Mouse (Mus musculus): ENCODE measurements around the gene Rps11. TPM values are rescaled to one million over a fixed set of nuclear protein-coding genes. Genes with fewer than 3 reads are reported as not detected.
"Not testable (repeated sequence)": the region's sequence is repeated elsewhere in the genome, so short reads cannot be mapped to it uniquely, and the experiment has no call there.

Rps11 gene
- polyA plus RNA-seq, 1 experiment from 2014 or later: 808 TPM

- peak within 1 kb of the TSS; percentile 69 for H3K4me2 ChIP-seq
- no peaks in the 10 kb centered on the region for H3K9me3 ChIP-seq (replicated peaks)
- H3K27me3 ChIP-seq: no peaks in the 10 kb centered on the region
- peak within 1 kb of the TSS; percentile 91 for H3K4me3 ChIP-seq
- peaks cover 10% of the 10 kb centered on the region; the same call in 1 of the 2 replicates for H3K36me3 ChIP-seq
- peak; percentile 94 for ATAC-seq (replicated peaks; ENCODE audit: insufficient number of reproducible peaks, insufficient read depth, low FRiP score, low read depth)
- H3K4me1 ChIP-seq (replicated peaks): peaks cover 15% of the 10 kb centered on the region
- H3K9ac ChIP-seq: peak within 1 kb of the TSS; percentile 87
- peak within 1 kb of the TSS; percentile 99 for H3K27ac ChIP-seq
- 3% methylated on average over 69 of the region's 69 CpGs for WGBS
These were observed 30.1 kb upstream of the Rps11 start, which contains the start of the genes Pih1d1 and Aldh16a1 for GRCm38 (mm10) chr7:45154096-45154992. Pih1d1 (plus strand) TSS chr7:45154303. Aldh16a1 (minus strand) TSS chr7:45154584.

GRCm38 (mm10) chr7:45153586-45153985, 29.3 kb upstream of the Rps11 start:
- H3K4me1 ChIP-seq (replicated peaks): peaks cover 15% of the 10 kb centered on the region
- H3K4me3 ChIP-seq: peak overlapping the region; percentile 91
- H3K27me3 ChIP-seq: no peaks in the 10 kb centered on the region
- H3K36me3 ChIP-seq: peaks cover 5% of the 10 kb centered on the region; the same call in 1 of the 2 replicates
- H3K27ac ChIP-seq: peak overlapping the region; percentile 99
- WGBS: 3% methylated on average over 5 of the region's 5 CpGs
- ATAC-seq (replicated peaks; ENCODE audit: insufficient number of reproducible peaks, insufficient read depth, low FRiP score, low read depth): no peak
- H3K9me3 ChIP-seq (replicated peaks): no peaks in the 10 kb centered on the region
- H3K9ac ChIP-seq: peak overlapping the region; percentile 87
- peak overlapping the region; percentile 69 for H3K4me2 ChIP-seq

- H3K4me3 ChIP-seq: peak overlapping the region; percentile 91
- peak overlapping the region; percentile 69; the same call in 1 of the 2 replicates for H3K4me2 ChIP-seq
- H3K36me3 ChIP-seq; H3K27me3 ChIP-seq; H3K9me3 ChIP-seq (replicated peaks); ATAC-seq (replicated peaks; ENCODE audit: insufficient number of reproducible peaks, insufficient read depth, low FRiP score, low read depth); H3K27ac ChIP-seq; H3K9ac ChIP-seq: not testable (repeated sequence)
- WGBS: 92% methylated on average over 2 of the region's 2 CpGs
- peaks cover 21% of the 10 kb centered on the region for H3K4me1 ChIP-seq (replicated peaks)
These were observed 28.8 kb upstream of the Rps11 start for GRCm38 (mm10) chr7:45153052-45153451.

GRCm38 (mm10) chr7:45151303-45151702, 27.1 kb upstream of the Rps11 start:
- Histone ChIP-seq H3K4me1 (replicated peaks) (peaks cover 24% of the 10 kb centered on the region), H3K27ac (peak overlapping the region; percentile 11; the same call in 1 of the 2 replicates), H3K36me3 (no peaks in the 10 kb centered on the region; the same call in 1 of the 2 replicates)

GRCm38 (mm10) chr7:45150321-45150720, 26.1 kb upstream of the Rps11 start:
- Histone ChIP-seq H3K4me3 (no peak overlapping the region), H3K4me1 (replicated peaks) (peaks cover 24% of the 10 kb centered on the region), H3K4me2 (no peak overlapping the region), H3K9ac (no peak overlapping the region), H3K27ac (no peak overlapping the region), H3K27me3 (no peaks in the 10 kb centered on the region), H3K9me3 (replicated peaks) (no peaks in the 10 kb centered on the region), H3K36me3 (peaks cover 4% of the 10 kb centered on the region; the same call in 1 of the 2 replicates)
- ATAC-seq (replicated peaks; ENCODE audit: insufficient number of reproducible peaks, insufficient read depth, low FRiP score, low read depth): no peak
- WGBS: 65% methylated on average over 4 of the region's 4 CpGs

More at GRCm38 (mm10) chr7:45151303-45151702, 27.1 kb upstream of the Rps11 start:
- WGBS: 48% methylated on average over 11 of the region's 11 CpGs
- Histone ChIP-seq H3K27me3 (no peaks in the 10 kb centered on the region), H3K4me2 (no peak overlapping the region), H3K9me3 (replicated peaks) (no peaks in the 10 kb centered on the region), H3K4me3 (no peak overlapping the region), H3K9ac (no peak overlapping the region)
- ATAC-seq (replicated peaks; ENCODE audit: insufficient number of reproducible peaks, insufficient read depth, low FRiP score, low read depth): no peak

GRCm38 (mm10) chr7:45149545-45149944, 25.3 kb upstream of the Rps11 start:
- Histone ChIP-seq H3K9me3 (replicated peaks) (no peaks in the 10 kb centered on the region), H3K4me2 (no peak overlapping the region), H3K27ac (no peak overlapping the region; the same call in 1 of the 2 replicates), H3K27me3 (no peaks in the 10 kb centered on the region), H3K4me3 (no peak overlapping the region), H3K9ac (no peak overlapping the region), H3K4me1 (replicated peaks) (peaks cover 17% of the 10 kb centered on the region), H3K36me3 (peaks cover 10% of the 10 kb centered on the region; the same call in 1 of the 2 replicates)
- WGBS: 72% methylated on average over 6 of the region's 6 CpGs
- no peak for ATAC-seq (replicated peaks; ENCODE audit: insufficient number of reproducible peaks, insufficient read depth, low FRiP score, low read depth)

GRCm38 (mm10) chr7:45148534-45149098, 24.4 kb upstream of the Rps11 start:
- Histone ChIP-seq H3K27me3 (no peaks in the 10 kb centered on the region), H3K4me3 (no peak overlapping the region), H3K4me2 (no peak overlapping the region), H3K9ac (no peak overlapping the region), H3K27ac (peak overlapping the region; percentile 39), H3K36me3 (peaks cover 11% of the 10 kb centered on the region; the same call in 1 of the 2 replicates), H3K9me3 (replicated peaks) (no peaks in the 10 kb centered on the region), H3K4me1 (replicated peaks) (peaks cover 17% of the 10 kb centered on the region)
- ATAC-seq (replicated peaks; ENCODE audit: insufficient number of reproducible peaks, insufficient read depth, low FRiP score, low read depth): 0 out of 2 replicates have a peak, but pooled peaks have one; percentile 7
- 29% methylated on average over 4 of the region's 4 CpGs for WGBS

- Histone ChIP-seq H3K4me3 (no peak overlapping the region), H3K9me3 (replicated peaks) (no peaks in the 10 kb centered on the region), H3K9ac (no peak overlapping the region), H3K27me3 (no peaks in the 10 kb centered on the region), H3K27ac (no peak overlapping the region), H3K36me3 (peaks cover 11% of the 10 kb centered on the region; the same call in 1 of the 2 replicates), H3K4me2 (no peak overlapping the region), H3K4me1 (replicated peaks) (peaks cover 13% of the 10 kb centered on the region)
- 78% methylated on average over 11 of the region's 11 CpGs for WGBS
- no peak for ATAC-seq (replicated peaks; ENCODE audit: insufficient number of reproducible peaks, insufficient read depth, low FRiP score, low read depth)
These were observed 23.7 kb upstream of the Rps11 start for GRCm38 (mm10) chr7:45147899-45148298.

- no peak for ATAC-seq (replicated peaks; ENCODE audit: insufficient number of reproducible peaks, insufficient read depth, low FRiP score, low read depth)
- no peaks in the 10 kb centered on the region for H3K27me3 ChIP-seq
- no peak overlapping the region for H3K4me3 ChIP-seq
- 89% methylated on average over 11 of the region's 11 CpGs for WGBS
- H3K27ac ChIP-seq: no peak overlapping the region
- H3K4me2 ChIP-seq: no peak overlapping the region
- H3K9me3 ChIP-seq (replicated peaks): no peaks in the 10 kb centered on the region
- peaks cover 13% of the 10 kb centered on the region for H3K4me1 ChIP-seq (replicated peaks)
- H3K9ac ChIP-seq: no peak overlapping the region
- peaks cover 11% of the 10 kb centered on the region; the same call in 1 of the 2 replicates for H3K36me3 ChIP-seq
These were observed 23.0 kb upstream of the Rps11 start for GRCm38 (mm10) chr7:45147267-45147666.

GRCm38 (mm10) chr7:45145460-45145859, 21.2 kb upstream of the Rps11 start:
- ATAC-seq (replicated peaks; ENCODE audit: insufficient number of reproducible peaks, insufficient read depth, low FRiP score, low read depth): no peak

More at GRCm38 (mm10) chr7:45145460-45145859, 21.2 kb upstream of the Rps11 start:
- H3K27ac ChIP-seq: no peak overlapping the region
- H3K4me3 ChIP-seq: no peak overlapping the region
- 96% methylated on average over 8 of the region's 8 CpGs for WGBS
- no peak overlapping the region for H3K4me2 ChIP-seq
- H3K4me1 ChIP-seq (replicated peaks): peaks cover 10% of the 10 kb centered on the region
- H3K27me3 ChIP-seq: no peaks in the 10 kb centered on the region
- H3K9me3 ChIP-seq (replicated peaks): no peaks in the 10 kb centered on the region
- H3K36me3 ChIP-seq: 0 out of 2 replicates have a peak, but pooled peaks cover 11% of the 10 kb centered on the region
- H3K9ac ChIP-seq: no peak overlapping the region
